Mouse (Mus musculus) lung, embryonic 15.5 days (tissue): ENCODE results near the gene Sik1. TPM values are rescaled to one million over a fixed set of nuclear protein-coding genes. Genes with fewer than 3 reads are reported as not detected.
"Not testable (repeated sequence)": the region's sequence is repeated elsewhere in the genome, so short reads cannot be mapped to it uniquely, and the experiment has no call there.

Source experiments
- ATAC-seq: fragments of 200-750 bp; cut with Nextera tagmentation; 2 replicates; pipeline ENCODE4 v1.8.0; 2017; ENCODE audit warnings: moderate number of reproducible peaks, borderline replicate concordance; ENCODE audit not compliant: low FRiP score, low TSS enrichment; ENCODE audit errors: extremely low read depth
- H3K27ac ChIP-seq: fragments of 300-500 bp; sonication (generic); 2 replicates; pipeline ENCODE4 v1.5.1; 2015; ENCODE audit warnings: moderate library complexity, mild to moderate bottlenecking, inconsistent platforms
- H3K27me3 ChIP-seq: fragments of 300-500 bp; sonication (generic); 2 replicates; pipeline ENCODE4 v1.6.1; 2015; ENCODE audit warnings: inconsistent platforms
- H3K36me3 ChIP-seq: fragments of 300-500 bp; sonication (generic); 2 replicates; pipeline ENCODE4 v1.6.1; 2015; ENCODE audit warnings: inconsistent platforms
- H3K4me1 ChIP-seq: fragments of 300-500 bp; sonication (generic); 2 replicates; pipeline ENCODE4 v1.6.1; 2015; ENCODE audit warnings: inconsistent platforms
- H3K4me2 ChIP-seq: fragments of 300-500 bp; sonication (generic); 2 replicates; pipeline ENCODE4 v1.6.1; 2015; ENCODE audit warnings: inconsistent platforms, mild to moderate bottlenecking, moderate library complexity
- H3K4me3 ChIP-seq: fragments of 300-500 bp; sonication (generic); 2 replicates; pipeline ENCODE4 v1.5.1; 2015; ENCODE audit warnings: mild to moderate bottlenecking, inconsistent platforms
- H3K9ac ChIP-seq: fragments of 300-500 bp; sonication (generic); 2 replicates; pipeline ENCODE4 v1.6.1; 2015; ENCODE audit warnings: inconsistent platforms
- H3K9me3 ChIP-seq: fragments of 300-500 bp; sonication (generic); 2 replicates; pipeline ENCODE4 v1.6.1; 2016; ENCODE audit warnings: inconsistent platforms
- WGBS: fragments of 180-500 bp; shearing (Covaris S2); methylation state at CpG from one replicate; pipeline ENCODE4 v1.1.7; 2015; 5-methylcytosine and 5-hydroxymethylcytosine counted together
- polyA plus RNA-seq: library from polyadenylated mRNA; unstranded; fragments of >200 nt; fragmentation: Nextera tagmentation; extraction: Ambion mirVana; gene quantifications from 2 replicates; pipeline ENCODE4 v1.2.1, GENCODE M21; 2015

The Sik1 gene
- polyA plus RNA-seq, 1 experiment from 2014 or later: 35.4 TPM

DNA sequence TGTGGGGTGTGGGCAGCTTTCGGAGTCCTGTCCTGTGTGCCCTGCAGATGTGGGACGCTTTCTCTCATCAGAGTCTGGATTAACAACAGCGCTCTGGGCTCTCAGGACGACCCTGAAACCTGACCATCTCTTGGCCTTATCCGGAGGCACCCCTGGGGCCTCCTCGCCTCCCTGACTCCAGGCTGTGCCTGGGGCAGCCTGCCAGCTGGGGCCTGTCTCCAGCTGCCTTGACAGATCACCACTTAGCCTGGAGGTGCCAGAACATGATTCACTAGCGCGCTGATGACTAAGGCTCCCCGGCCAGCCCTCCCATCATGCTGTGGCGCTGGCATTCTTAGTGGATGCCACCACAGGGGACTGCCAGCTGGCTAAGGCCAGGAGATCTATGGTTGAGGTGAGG, 37.1 kb upstream of the Sik1 start:
- Histone ChIP-seq H3K9me3 (no peaks in the 10 kb centered on the region), H3K4me1 (peaks cover 73% of the 10 kb centered on the region), H3K27me3 (no peaks in the 10 kb centered on the region), H3K4me3 (no peak overlapping the region), H3K27ac (peak overlapping the region; percentile 95), H3K36me3 (no peaks in the 10 kb centered on the region), H3K9ac (no peak overlapping the region), H3K4me2 (0 out of 2 replicates have a peak overlapping the region, but pooled peaks have one; percentile 6)
- peak; percentile 74 for ATAC-seq
- 11% methylated on average over 10 of the region's 10 CpGs for WGBS

DNA sequence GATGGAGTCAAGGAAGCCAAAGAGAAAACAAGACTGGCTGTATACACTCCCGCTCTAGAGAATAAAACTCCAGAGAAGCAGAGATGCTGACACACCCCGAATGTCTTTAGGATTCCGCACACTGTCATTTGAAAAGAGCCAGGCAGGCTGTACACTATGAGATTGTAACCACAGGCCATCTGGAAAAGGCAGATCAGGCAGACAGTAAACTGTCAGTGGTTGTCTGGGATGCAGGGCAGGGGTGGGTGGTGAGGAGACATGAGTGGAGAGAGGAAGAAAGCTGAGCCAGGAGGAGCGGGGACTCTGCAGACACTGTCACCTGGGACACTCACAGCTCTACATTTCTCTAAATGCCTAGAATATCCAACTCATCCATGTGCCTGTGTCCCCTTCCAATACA, 36.3 kb upstream of the Sik1 start:
- no peak for ATAC-seq

DNA sequence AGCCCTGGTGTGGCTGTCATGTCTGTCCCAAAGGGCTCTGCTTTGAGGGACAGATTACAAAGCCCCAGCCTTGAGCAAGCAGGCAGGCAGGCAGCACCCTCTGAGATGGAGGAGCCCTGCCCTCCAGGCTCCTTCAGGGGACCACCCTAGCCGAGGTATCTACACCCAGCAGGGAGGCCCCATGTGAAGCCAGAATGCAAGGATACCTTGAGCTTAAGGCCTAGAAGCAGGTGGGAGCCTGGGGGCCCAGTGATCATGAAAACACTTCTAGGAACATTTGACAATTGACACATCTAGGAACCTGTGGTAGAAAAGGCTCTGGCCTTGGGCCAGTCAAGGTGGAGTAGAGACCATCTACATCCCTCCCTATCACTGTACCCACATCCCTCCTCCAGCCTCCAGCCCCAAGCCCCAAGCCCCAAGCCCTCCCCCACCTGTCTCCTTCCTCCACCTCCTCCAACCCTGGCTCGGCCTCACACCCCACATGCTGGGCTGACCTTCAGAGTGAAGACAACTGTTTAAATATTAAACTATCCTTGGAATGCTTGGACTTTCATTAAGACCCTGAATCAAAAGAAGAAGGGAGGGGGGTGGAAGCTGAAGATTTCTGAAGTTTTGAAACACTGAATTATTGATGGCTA, 34.8 kb upstream of the Sik1 start:
- Histone ChIP-seq H3K27ac (peak overlapping the region; percentile 95), H3K4me3 (no peak overlapping the region), H3K27me3 (no peaks in the 10 kb centered on the region), H3K36me3 (no peaks in the 10 kb centered on the region), H3K4me1 (peaks cover 56% of the 10 kb centered on the region), H3K4me2 (peak overlapping the region; percentile 6; the same call in 1 of the 2 replicates), H3K9ac (0 out of 2 replicates have a peak overlapping the region, but pooled peaks have one; percentile 13), H3K9me3 (no peaks in the 10 kb centered on the region)
- peak; percentile 25 for ATAC-seq
- 10% methylated on average over 2 of the region's 2 CpGs for whole genome bisulfite sequencing

More for the DNA sequence above, 36.3 kb upstream of the Sik1 start:
- 0 out of 2 replicates have a peak overlapping the region, but pooled peaks have one; percentile 16 for H3K9ac ChIP-seq
- H3K9me3 ChIP-seq: no peaks in the 10 kb centered on the region
- no peak overlapping the region for H3K4me2 ChIP-seq
- no peaks in the 10 kb centered on the region for H3K36me3 ChIP-seq
- H3K4me3 ChIP-seq: no peak overlapping the region
- peak overlapping the region; percentile 95 for H3K27ac ChIP-seq
- H3K27me3 ChIP-seq: no peaks in the 10 kb centered on the region
- H3K4me1 ChIP-seq: peaks cover 67% of the 10 kb centered on the region
- WGBS: 45% methylated on average over 4 of the region's 4 CpGs

DNA sequence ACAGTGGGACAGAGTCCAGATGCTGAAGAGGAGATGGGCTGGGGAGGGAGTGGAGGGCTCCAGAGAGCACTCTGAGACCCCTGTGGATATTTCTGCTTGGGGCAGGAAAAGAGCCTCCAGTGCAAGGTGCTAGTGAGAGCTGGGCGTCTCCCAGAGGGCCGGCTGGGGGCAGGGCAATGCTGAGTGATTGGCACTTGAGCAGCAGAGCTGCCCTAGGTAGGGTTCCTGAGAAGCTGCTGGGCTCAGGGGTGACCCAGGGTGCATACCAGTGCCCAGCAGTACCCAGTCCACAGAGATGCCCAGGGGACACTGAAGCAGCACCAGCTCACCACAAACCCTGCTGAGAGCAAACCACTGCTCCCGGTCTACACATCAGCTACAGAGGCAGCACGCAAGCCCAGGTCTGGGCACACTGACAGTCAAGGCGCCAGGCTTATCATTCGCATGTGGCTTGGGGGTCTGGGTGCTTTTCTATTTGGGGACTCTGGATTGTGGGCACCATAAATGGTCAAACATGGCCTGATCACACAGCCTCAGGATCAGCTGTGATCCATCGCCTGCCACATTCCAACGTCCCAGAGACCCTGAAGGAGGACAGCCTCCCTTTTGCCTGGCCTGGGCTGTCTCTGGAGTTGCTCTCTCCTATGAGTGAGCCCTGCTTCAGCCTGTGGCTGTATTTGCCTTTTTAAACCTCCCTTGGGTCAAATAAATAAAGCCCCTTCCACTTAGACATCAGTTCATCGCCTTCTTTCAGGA, 34.0 kb upstream of the Sik1 start:
- Histone ChIP-seq H3K27ac (peak overlapping the region; percentile 95), H3K27me3 (no peaks in the 10 kb centered on the region), H3K36me3 (no peaks in the 10 kb centered on the region), H3K9ac (0 out of 2 replicates have a peak overlapping the region, but pooled peaks have one; percentile 13), H3K9me3 (no peaks in the 10 kb centered on the region), H3K4me1 (peaks cover 56% of the 10 kb centered on the region), H3K4me3 (no peak overlapping the region), H3K4me2 (peak overlapping the region; percentile 6; the same call in 1 of the 2 replicates)
- WGBS: 34% methylated on average over 9 of the region's 9 CpGs
- peak; percentile 82 for ATAC-seq

DNA sequence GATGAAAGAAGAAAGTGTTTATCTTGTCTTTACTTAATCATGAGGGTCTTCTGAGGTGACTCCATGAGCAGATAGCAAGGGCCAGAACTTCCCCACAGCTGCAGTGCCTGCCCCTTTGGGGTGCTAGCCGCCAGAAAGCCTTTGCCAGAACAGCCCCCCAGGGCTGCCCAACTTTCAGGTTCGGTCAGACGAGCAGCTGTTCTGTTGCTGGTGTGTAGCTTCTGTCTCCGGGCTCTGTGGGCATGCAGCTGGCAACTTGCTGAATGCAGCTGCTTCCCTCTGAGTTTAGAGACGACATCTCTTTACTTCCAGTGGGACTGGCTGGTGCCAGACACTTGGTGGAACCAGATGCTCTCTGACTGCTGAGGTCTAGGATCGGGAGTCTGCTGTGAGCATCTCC, 32.9 kb upstream of the Sik1 start:
- ATAC-seq: no peak
- Histone ChIP-seq H3K9me3 (no peaks in the 10 kb centered on the region), H3K4me2 (no peak overlapping the region), H3K36me3 (no peaks in the 10 kb centered on the region), H3K27ac (peak overlapping the region; percentile 95; the same call in 1 of the 2 replicates), H3K9ac (no peak overlapping the region), H3K4me3 (no peak overlapping the region), H3K27me3 (no peaks in the 10 kb centered on the region), H3K4me1 (peaks cover 54% of the 10 kb centered on the region)
- 31% methylated on average over 6 of the region's 6 CpGs for WGBS

DNA sequence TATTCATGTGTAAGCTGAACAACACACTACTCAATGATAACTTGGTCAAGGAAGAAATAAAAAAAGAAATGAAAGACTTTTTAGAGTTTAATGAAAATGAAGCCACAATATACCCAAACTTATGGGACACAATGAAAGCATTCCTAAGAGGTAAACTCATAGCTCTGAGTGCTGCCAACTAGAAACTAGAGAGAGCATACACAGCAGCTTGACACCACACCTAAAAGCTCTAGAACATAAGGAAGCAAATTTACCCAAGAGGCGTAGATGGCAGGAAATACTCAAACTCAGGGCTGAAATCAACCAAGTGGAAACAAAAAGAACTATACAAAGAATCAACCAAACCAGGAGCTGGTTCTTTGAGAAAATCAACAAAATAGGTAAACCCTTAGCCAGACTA, 29.1 kb upstream of the Sik1 start:
- ATAC-seq, H3K4me2 ChIP-seq, H3K9ac ChIP-seq, H3K9me3 ChIP-seq, H3K36me3 ChIP-seq, H3K27ac ChIP-seq, H3K4me3 ChIP-seq, H3K27me3 ChIP-seq: not testable (repeated sequence)
- 73% methylated on average over 1 of the region's 1 CpGs for WGBS
- H3K4me1 ChIP-seq: peaks cover 18% of the 10 kb centered on the region

DNA sequence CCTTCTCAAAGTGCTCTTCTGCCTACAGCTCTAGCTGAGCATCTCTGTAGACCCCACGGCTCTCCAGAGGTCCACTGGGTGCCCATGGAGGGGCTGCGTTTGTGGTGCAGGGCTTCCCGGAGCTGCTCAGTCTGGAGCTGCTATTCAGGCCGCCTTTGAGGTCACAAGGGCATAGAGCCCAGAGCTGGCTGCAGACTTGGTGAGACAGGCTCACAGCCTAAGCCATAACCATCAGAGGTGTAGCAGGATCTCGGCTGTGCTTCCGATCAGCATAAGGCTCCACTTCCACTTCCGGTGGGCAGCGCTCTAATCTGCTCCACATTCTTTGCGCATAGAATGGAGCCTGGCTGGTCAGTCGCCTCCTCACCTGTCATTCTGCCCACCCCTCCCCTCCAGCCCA, 23.8 kb upstream of the Sik1 start:
- H3K27me3 ChIP-seq: no peaks in the 10 kb centered on the region
- ATAC-seq: no peak
- 63% methylated on average over 10 of the region's 10 CpGs for WGBS
- peaks cover 25% of the 10 kb centered on the region for H3K4me1 ChIP-seq
- H3K27ac ChIP-seq: no peak overlapping the region
- no peaks in the 10 kb centered on the region for H3K9me3 ChIP-seq
- no peaks in the 10 kb centered on the region for H3K36me3 ChIP-seq
- H3K9ac ChIP-seq: no peak overlapping the region
- no peak overlapping the region for H3K4me2 ChIP-seq
- no peak overlapping the region for H3K4me3 ChIP-seq

DNA sequence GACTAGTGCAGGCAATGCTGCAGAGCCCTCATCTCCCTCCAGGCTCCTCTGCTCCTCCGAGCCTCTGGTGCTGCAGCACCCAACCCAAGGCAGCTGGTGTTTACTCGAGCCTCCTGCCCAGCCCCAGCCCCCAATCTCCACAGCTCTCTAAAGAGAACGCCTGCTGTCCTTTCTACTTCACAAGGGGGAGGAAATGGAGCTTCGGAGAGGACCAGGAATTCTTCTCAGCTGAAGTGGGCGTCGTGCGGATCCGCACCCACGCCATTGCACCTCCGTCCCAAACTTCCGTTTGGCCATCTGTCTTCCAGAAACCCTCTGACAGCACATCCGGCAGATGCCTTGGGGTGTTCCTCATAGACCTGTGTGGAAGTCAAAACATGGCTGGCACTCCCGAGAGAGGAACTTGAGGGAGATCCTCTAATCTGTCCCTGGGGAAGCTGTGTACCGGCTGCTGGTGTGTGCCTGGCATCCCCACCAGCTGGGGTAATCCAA, 22.1 kb upstream of the Sik1 start:
- no peak overlapping the region for H3K4me2 ChIP-seq
- H3K36me3 ChIP-seq: no peaks in the 10 kb centered on the region
- H3K27me3 ChIP-seq: no peaks in the 10 kb centered on the region
- H3K27ac ChIP-seq: peak overlapping the region; percentile 37
- ATAC-seq: peak; percentile 50; the same call in 1 of the 2 replicates
- no peak overlapping the region for H3K4me3 ChIP-seq
- H3K4me1 ChIP-seq: peaks cover 41% of the 10 kb centered on the region
- no peaks in the 10 kb centered on the region for H3K9me3 ChIP-seq
- 30% methylated on average over 14 of the region's 14 CpGs for WGBS
- no peak overlapping the region for H3K9ac ChIP-seq

DNA sequence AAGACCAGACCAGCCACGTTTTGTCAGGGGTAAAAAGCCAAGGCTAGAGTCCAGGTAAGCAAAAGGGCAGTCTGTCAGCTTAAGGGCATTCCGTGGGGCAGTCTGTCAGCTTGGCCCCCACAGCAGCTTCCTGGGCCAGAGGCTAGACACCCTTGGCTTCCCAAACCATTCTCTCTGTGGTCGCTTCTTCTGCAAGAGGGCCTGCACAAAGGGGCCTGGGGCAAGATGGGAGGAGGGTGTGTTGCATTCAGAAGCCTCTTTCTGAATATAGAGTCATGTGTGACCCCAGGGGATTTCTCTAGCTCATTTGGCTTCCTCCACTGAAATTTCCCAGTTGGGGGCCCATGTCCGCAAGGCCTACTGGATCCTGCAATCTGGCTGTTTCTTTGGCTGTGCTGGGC, 21.6 kb upstream of the Sik1 start:
- WGBS: 76% methylated on average over 4 of the region's 4 CpGs
- H3K27ac ChIP-seq: peak overlapping the region; percentile 37
- no peak overlapping the region for H3K9ac ChIP-seq

DNA sequence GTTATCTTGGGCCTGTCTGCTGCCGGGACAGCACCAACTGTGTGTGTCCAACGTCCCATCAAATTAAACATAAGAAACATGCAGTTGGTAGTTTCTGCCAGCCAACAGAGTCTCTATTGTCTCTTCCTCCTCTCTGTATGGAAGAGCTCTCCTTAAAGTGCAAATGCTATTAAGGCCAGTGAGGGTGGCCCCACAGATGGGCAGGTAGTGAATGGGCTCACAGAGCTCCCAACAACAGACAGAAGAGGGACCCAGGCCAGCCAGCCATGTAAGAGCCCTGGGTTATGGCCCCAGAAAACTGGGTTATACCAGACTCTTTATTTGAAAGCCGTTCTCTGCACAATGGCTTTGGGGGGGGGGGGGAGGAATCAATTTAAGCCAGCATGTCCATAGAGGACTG, 21.2 kb upstream of the Sik1 start:
- 65% methylated on average over 3 of the region's 3 CpGs for WGBS

More for the DNA sequence above, 21.6 kb upstream of the Sik1 start:
- Histone ChIP-seq H3K9me3 (no peaks in the 10 kb centered on the region), H3K4me1 (peaks cover 46% of the 10 kb centered on the region), H3K27me3 (no peaks in the 10 kb centered on the region), H3K4me2 (no peak overlapping the region), H3K4me3 (no peak overlapping the region), H3K36me3 (no peaks in the 10 kb centered on the region)
- ATAC-seq: no peak

DNA sequence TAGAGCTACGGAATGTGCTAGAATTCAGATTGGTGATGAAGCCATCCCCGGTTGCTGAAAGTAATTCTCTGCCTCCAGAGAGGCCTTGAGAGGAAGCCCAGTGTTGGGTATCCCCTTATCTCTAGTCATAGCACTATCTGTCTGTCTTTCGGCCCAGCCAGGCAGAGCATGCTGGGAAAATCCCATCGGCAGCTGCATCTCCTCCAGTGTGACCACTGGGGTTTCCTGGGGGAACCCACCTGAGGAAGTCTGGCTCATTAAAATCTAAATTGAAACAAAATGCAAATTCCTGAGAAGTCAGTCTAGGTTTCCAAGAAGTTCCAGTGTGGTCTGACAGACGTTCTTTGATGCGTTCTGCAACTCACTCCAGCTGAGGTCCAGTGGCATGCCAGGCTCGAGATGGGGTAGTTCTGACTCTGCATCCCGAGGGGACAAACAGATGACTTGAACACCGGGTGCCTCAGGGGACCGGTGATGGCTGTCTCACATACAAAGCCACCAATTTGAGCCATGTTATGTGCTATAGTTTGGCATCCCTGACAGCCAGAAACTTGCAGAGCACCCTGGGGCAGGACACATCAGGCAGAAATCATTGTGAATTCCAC, 19.8 kb upstream of the Sik1 start:
- Histone ChIP-seq H3K9me3 (no peaks in the 10 kb centered on the region), H3K4me1 (peaks cover 57% of the 10 kb centered on the region), H3K9ac (no peak overlapping the region), H3K27me3 (no peaks in the 10 kb centered on the region), H3K4me3 (no peak overlapping the region), H3K27ac (no peak overlapping the region), H3K4me2 (no peak overlapping the region), H3K36me3 (no peaks in the 10 kb centered on the region)
- ATAC-seq: no peak
- 76% methylated on average over 10 of the region's 10 CpGs for WGBS

More for the DNA sequence above, 21.2 kb upstream of the Sik1 start:
- no peaks in the 10 kb centered on the region for H3K9me3 ChIP-seq
- ATAC-seq: no peak
- no peaks in the 10 kb centered on the region for H3K27me3 ChIP-seq
- no peak overlapping the region for H3K4me2 ChIP-seq
- H3K4me1 ChIP-seq: peaks cover 50% of the 10 kb centered on the region
- no peak overlapping the region for H3K4me3 ChIP-seq
- no peaks in the 10 kb centered on the region for H3K36me3 ChIP-seq
- H3K9ac ChIP-seq: no peak overlapping the region
- H3K27ac ChIP-seq: peak overlapping the region; percentile 37; the same call in 1 of the 2 replicates

DNA sequence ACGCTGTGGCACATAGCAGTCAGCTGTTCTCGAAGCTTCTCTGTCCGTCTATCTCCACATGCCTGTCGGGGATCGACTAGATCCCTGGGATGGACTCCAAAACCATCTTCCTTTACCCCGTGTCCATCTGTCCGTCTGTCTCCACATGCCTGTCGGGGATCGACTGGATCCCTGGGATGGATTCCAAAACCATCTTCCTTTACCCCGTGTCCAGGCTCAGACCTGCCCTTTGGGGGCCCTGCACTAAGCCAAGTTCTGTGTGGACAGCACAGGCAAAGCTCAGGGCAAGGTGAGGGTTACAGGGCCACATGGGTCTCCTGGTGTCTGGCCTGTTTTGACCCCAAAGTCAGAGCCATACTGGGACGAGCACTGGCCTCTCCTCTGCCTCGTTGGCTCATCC, 19.1 kb upstream of the Sik1 start:
- Histone ChIP-seq H3K27ac (no peak overlapping the region), H3K9me3 (no peaks in the 10 kb centered on the region), H3K36me3 (no peaks in the 10 kb centered on the region), H3K9ac (no peak overlapping the region), H3K4me1 (peaks cover 63% of the 10 kb centered on the region), H3K4me3 (no peak overlapping the region), H3K27me3 (no peaks in the 10 kb centered on the region), H3K4me2 (no peak overlapping the region)
- ATAC-seq: no peak
- WGBS: 80% methylated on average over 12 of the region's 12 CpGs
